Mouse (Mus musculus) megakaryocyte, embryonic 14.5 days (primary cell): ENCODE measurements around the gene Smim6.

Experiments
- FLI1 ChIP-seq: IDR thresholded peaks from 2 replicates; pipeline ENCODE4 v1.6.1; 2012; ENCODE audit warnings: low read length, inconsistent platforms, mixed read lengths
- GATA1 ChIP-seq: IDR thresholded peaks from 3 replicates; pipeline ENCODE4 v1.6.1; 2012; ENCODE audit warnings: mixed read lengths, low read length, inconsistent platforms, borderline replicate concordance

DNA sequence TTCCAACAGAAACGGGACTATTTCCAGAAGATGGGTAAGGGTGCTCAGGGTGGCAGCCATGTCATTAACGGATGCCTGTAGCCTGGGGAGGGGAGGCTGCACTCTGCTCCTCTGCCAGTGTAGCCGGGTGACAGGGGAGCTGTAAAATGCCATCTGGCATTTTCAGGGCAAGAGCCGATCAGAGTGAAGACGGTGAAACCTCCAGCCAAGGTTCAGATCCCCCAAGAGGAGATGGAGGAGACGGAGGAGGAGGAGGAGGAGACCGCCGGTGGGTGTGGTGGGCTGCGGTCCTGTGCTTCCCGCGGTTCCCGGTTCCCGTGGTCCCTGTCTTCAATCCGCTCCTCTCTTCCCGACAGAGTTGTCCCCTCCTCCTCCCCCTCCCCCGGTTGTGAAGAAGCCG lies 28.6 kb upstream of the Smim6 start:
- TF ChIP-seq GATA1 (no peak), FLI1 (no peak)
